Mouse (Mus musculus) olfactory bulb, adult 2 months (tissue): ENCODE data around the gene Hnf4a.

Experiments used
- CTCF ChIP-seq: fragments of 200-500 bp; IDR thresholded peaks from 2 replicates; pipeline ENCODE4 v1.5.1; 2012; ENCODE audit warnings: low read depth, mild to moderate bottlenecking, low read length, moderate library complexity; ENCODE audit not compliant: insufficient read depth
- POLR2A ChIP-seq: fragments of 200-500 bp; IDR thresholded peaks from 2 replicates; pipeline ENCODE4 v1.6.1; 2012; ENCODE audit warnings: mild to moderate bottlenecking, low read depth, low read length, moderate library complexity; ENCODE audit not compliant: insufficient read depth

DNA sequence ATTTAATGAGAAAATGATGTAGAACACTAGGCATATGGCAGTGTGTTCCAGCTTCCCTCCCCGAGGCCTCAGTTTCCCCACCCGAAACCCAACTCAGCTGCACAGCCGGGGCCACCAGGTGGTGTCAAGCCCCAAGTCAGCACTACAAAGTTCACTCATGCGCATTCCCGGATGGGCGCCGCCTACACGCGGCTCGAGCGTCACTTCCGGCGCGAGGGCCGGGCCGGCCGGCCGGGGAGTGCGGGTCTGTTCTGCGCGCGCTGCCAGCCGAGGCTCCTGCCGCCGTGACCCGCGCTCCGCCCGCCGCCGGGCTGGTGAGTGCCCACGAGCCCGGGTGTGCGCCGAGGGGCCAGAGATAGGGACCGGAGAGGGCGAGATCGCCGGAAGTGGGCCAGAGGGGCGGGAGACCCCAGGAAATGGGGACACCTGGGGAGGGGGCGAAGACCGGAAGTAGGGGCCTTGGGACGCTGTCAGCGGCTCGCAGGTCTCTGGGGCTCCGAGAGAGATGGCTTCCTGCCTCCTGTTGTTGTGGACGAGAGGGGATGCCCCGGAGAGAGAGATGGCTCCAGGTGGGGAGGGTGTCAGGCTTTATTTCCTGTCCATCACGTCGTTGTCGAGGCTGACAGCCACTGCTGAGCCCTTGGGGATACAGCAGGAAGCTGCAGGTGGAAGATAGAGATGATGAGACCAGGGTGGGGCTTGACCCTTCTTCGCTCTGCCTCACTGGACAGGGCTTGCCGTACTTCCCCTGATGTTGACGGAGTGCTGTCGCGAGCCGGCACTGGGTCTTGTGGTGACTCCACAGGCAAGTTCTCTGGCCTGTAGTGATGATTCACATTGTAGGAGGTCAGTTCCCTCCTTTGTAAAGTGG is 95.7 kb downstream of the Hnf4a start, which contains the start of gene Ttpal:
- TF ChIP-seq CTCF, result peak; percentile 69
- TF ChIP-seq POLR2A, result peak; percentile 97
